In the genomic region with DNA sequence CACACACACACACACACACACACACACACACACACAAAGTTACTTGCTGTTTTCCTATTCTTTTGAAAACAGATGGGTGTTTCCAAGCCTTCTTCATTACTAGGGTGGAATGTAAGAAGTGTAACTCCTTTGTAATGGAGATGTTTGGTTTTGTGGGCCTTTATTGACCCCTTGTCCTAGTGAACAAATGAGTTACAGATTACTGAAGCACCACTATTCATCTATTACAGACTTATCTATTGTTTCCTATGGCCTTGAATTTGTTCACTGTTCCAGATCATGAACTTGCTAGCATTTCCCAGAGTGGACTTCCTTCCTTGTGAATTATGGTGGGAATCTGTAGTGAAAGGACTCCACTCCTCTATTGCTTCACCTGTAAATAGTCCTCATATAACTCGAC, we compare ENCODE assay signal across 25 mouse cellular contexts. TPM values are rescaled to one million over a fixed set of nuclear protein-coding genes. Genes with fewer than 3 reads are reported as not detected.
A peak's percentile ranks its signal among the peaks of the same experiment; 100 is the strongest.
DNase-seq lines count a peak whose midpoint lies in the region; ATAC-seq and TF ChIP-seq lines count a peak whose summit lies in the region.
"Had no signal": no experiment of that assay in that cellular context is flagged by ENCODE, and none has a peak within 500 bp of the region (broad histone marks: within the 10 kb centered on the region; RNA-seq: fewer than 3 reads in every experiment).

No protein-coding gene starts in this region.

- H3K9me3 ChIP-seq in kidney, embryonic 14.5 days (ENCODE audit: control insufficient read depth, low read length) = no peaks in the 10 kb centered on the region
- H3K9me3 ChIP-seq in kidney, embryonic 16.5 days (ENCODE audit: low read length) = no peaks in the 10 kb centered on the region
- no peaks in the 10 kb centered on the region for H3K9me3 ChIP-seq in forebrain, embryonic 14.5 days (replicated peaks; ENCODE audit: control insufficient read depth, low read length)
- H3K9me3 ChIP-seq: embryonic facial prominence, embryonic 13.5 days; embryonic facial prominence, embryonic 15.5 days; forebrain, embryonic 10.5 days; forebrain, embryonic 12.5 days; forebrain, embryonic 15.5 days had no signal

- H3K4me1 ChIP-seq in kidney, embryonic 14.5 days (ENCODE audit: control insufficient read depth, insufficient read depth, low read length) = no peaks in the 10 kb centered on the region; the same call in 1 of the 2 replicates
- H3K4me1 ChIP-seq in kidney, adult 2 months (ENCODE audit: control insufficient read depth, insufficient read depth, low read length) = peaks cover 2% of the 10 kb centered on the region; the same call in 1 of the 2 replicates
- H3K4me1 ChIP-seq in kidney, embryonic 16.5 days (ENCODE audit: insufficient read depth, low read length) = no peaks in the 10 kb centered on the region
- H3K4me1 ChIP-seq in forebrain, embryonic 14.5 days (ENCODE audit: control insufficient read depth, insufficient read depth, low read length) = no peaks in the 10 kb centered on the region
- H3K4me1 ChIP-seq: forebrain, embryonic 10.5 days; forebrain, embryonic 12.5 days; forebrain, embryonic 15.5 days had no signal

- no peak overlapping the region for H3K4me3 ChIP-seq in kidney, embryonic 14.5 days (ENCODE audit: low read length)
- no peak overlapping the region for H3K4me3 ChIP-seq in kidney, adult 2 months (ENCODE audit: insufficient read depth, low read depth, low read length)
- H3K4me3 ChIP-seq in kidney, embryonic 16.5 days (ENCODE audit: low read length) = no peak overlapping the region
- H3K4me3 ChIP-seq in forebrain, embryonic 14.5 days (ENCODE audit: low read depth, low read length) = no peak overlapping the region
- H3K4me3 ChIP-seq: embryonic facial prominence, embryonic 13.5 days; embryonic facial prominence, embryonic 15.5 days; erythroblast, embryonic 14.5 days; forebrain, embryonic 10.5 days; forebrain, embryonic 12.5 days; forebrain, embryonic 15.5 days had no signal

- TF ChIP-seq CTCF in kidney, adult 2 months (conservative IDR thresholded peaks at IDR 0.05; ENCODE audit: insufficient read depth, insufficient read length, low read depth, low read length) = no peak

- no peak for TF ChIP-seq POLR2A in kidney, adult 2 months (IDR thresholded peaks at IDR 0.05; ENCODE audit: low read depth, low read length)

- H3K4me2 ChIP-seq in kidney, embryonic 14.5 days (replicated peaks; ENCODE audit: low read depth, low read length) = no peak overlapping the region
- H3K4me2 ChIP-seq in kidney, embryonic 16.5 days (replicated peaks; ENCODE audit: low read depth, low read length) = no peak overlapping the region
- no peak overlapping the region for H3K4me2 ChIP-seq in forebrain, embryonic 14.5 days (ENCODE audit: low read length)
- H3K4me2 ChIP-seq: embryonic facial prominence, embryonic 13.5 days; embryonic facial prominence, embryonic 15.5 days; forebrain, embryonic 12.5 days; forebrain, embryonic 15.5 days had no signal

- no peak for DNase-seq in kidney, adult 2 months
- no peak for DNase-seq in kidney, postnatal 36 days
- peak; percentile 2 for DNase-seq in Muller cell, postnatal 12 days (ENCODE audit: inconsistent ontology term)
- peak; percentile 65 for DNase-seq in R1 (ENCODE audit: low read depth, low spot score)
- DNase-seq in forebrain, embryonic 14.5 days (ENCODE audit: low spot score) = no peak
- DNase-seq: adrenal gland, adult 2 months; adrenal gland, postnatal 10 days; adrenal gland, postnatal 25 days; cerebellum, adult 11 months; cerebellum, adult 18-20 months; cerebellum, adult 8-10 months; cerebellum, adult 9-11 months; cerebellum, postnatal 14 days; cerebellum, postnatal 36 days; embryo, embryonic 11 days; forebrain, postnatal 0 days had no signal

- WGBS in kidney, embryonic 14.5 days = 38% methylated on average over 1 of the region's 1 CpGs
- WGBS in kidney, adult 2 months = 68% methylated on average over 1 of the region's 1 CpGs
- WGBS in kidney, embryonic 16.5 days = 36% methylated on average over 1 of the region's 1 CpGs
- WGBS in forebrain, embryonic 14.5 days = 67% methylated on average over 1 of the region's 1 CpGs

- H3K36me3 ChIP-seq in kidney, embryonic 14.5 days (ENCODE audit: control insufficient read depth, insufficient read depth, low read length) = no peaks in the 10 kb centered on the region
- H3K36me3 ChIP-seq in kidney, adult 2 months (ENCODE audit: control insufficient read depth, insufficient read depth, low read length) = no peaks in the 10 kb centered on the region
- H3K36me3 ChIP-seq in kidney, embryonic 16.5 days (ENCODE audit: insufficient read depth, low read length) = no peaks in the 10 kb centered on the region
- H3K36me3 ChIP-seq in forebrain, embryonic 14.5 days (ENCODE audit: control insufficient read depth, insufficient read depth, low read length) = no peaks in the 10 kb centered on the region
- H3K36me3 ChIP-seq: embryonic facial prominence, embryonic 13.5 days; embryonic facial prominence, embryonic 15.5 days; forebrain, embryonic 10.5 days; forebrain, embryonic 12.5 days; forebrain, embryonic 15.5 days had no signal

- no peak overlapping the region for H3K9ac ChIP-seq in kidney, embryonic 14.5 days (ENCODE audit: low read depth, low read length)
- no peak overlapping the region for H3K9ac ChIP-seq in kidney, embryonic 16.5 days (replicated peaks; ENCODE audit: low read length)
- no peak overlapping the region for H3K9ac ChIP-seq in forebrain, embryonic 14.5 days (ENCODE audit: low read length)
- H3K9ac ChIP-seq: embryonic facial prominence, embryonic 13.5 days; embryonic facial prominence, embryonic 15.5 days; forebrain, embryonic 12.5 days; forebrain, embryonic 15.5 days; forebrain, postnatal 0 days had no signal

- no peaks in the 10 kb centered on the region for H3K27me3 ChIP-seq in kidney, embryonic 14.5 days (ENCODE audit: control insufficient read depth, insufficient read depth, low read length)
- no peaks in the 10 kb centered on the region for H3K27me3 ChIP-seq in kidney, adult 2 months (replicated peaks; ENCODE audit: control insufficient read depth, insufficient read depth, low read length)
- H3K27me3 ChIP-seq in kidney, embryonic 16.5 days (ENCODE audit: insufficient read depth, low read length) = no peaks in the 10 kb centered on the region
- H3K27me3 ChIP-seq in forebrain, embryonic 14.5 days (replicated peaks; ENCODE audit: control insufficient read depth, insufficient read depth, low read length) = no peaks in the 10 kb centered on the region
- H3K27me3 ChIP-seq: embryonic facial prominence, embryonic 13.5 days; embryonic facial prominence, embryonic 15.5 days; forebrain, embryonic 12.5 days; forebrain, embryonic 15.5 days; Patski had no signal

- H3K27ac ChIP-seq in kidney, embryonic 14.5 days (ENCODE audit: low read depth, low read length) = no peak overlapping the region
- H3K27ac ChIP-seq in kidney, adult 2 months (ENCODE audit: insufficient read depth, low read depth, low read length) = no peak overlapping the region
- H3K27ac ChIP-seq in kidney, embryonic 16.5 days (ENCODE audit: low read length) = no peak overlapping the region
- H3K27ac ChIP-seq in forebrain, embryonic 14.5 days (ENCODE audit: low read depth, low read length) = no peak overlapping the region
- H3K27ac ChIP-seq: embryonic facial prominence, embryonic 13.5 days; embryonic facial prominence, embryonic 15.5 days; forebrain, embryonic 10.5 days; forebrain, embryonic 12.5 days; forebrain, embryonic 15.5 days had no signal

- ATAC-seq in kidney, embryonic 14.5 days (ENCODE audit: low FRiP score, low TSS enrichment) = 0 out of 2 replicates have a peak, but pooled peaks have one; percentile 28
- ATAC-seq in kidney, embryonic 16.5 days (ENCODE audit: low FRiP score, low TSS enrichment) = peak; percentile 19; the same call in 1 of the 2 replicates
- ATAC-seq in forebrain, embryonic 14.5 days = no peak
- ATAC-seq: forebrain, embryonic 15.5 days; forebrain, postnatal 0 days; Patski had no signal

RNA-seq across cellular contexts. Expression of a gene that starts 48.8 kb away (rescaled TPM):
- polyA plus RNA-seq in kidney, embryonic 14.5 days (2014; fragmentation: Nextera tagmentation; extraction: Ambion mirVana) = 13.6 and 24.9 TPM in 2 replicates
- 17.3 and 18.8 TPM in 2 replicates for polyA plus RNA-seq in kidney, adult 2 months (2012; rRNA removed)
- 16.9 and 20.0 TPM in 2 replicates for polyA plus RNA-seq in kidney, embryonic 16.5 days (2015; fragmentation: Nextera tagmentation; extraction: Ambion mirVana)
- 12.2 and 15.7 TPM in 2 replicates for polyA plus RNA-seq in forebrain, embryonic 14.5 days (2014; fragmentation: Nextera tagmentation; extraction: Ambion mirVana)
- polyA plus RNA-seq: erythroblast, embryonic 14.5 days had no signal

Comparison
In these comparisons a context has a peak if more than half of its experiments do, and no peak if none do; other contexts are left out.
1. DNase-seq: peak in Muller cell, postnatal 12 days (single experiment) and R1 (single experiment); none in kidney, adult 2 months (single experiment), kidney, postnatal 36 days (0 of 2) and forebrain, embryonic 14.5 days (single experiment).